Mouse (Mus musculus): ENCODE results near the gene Exph5. TPM values are rescaled to one million over a fixed set of nuclear protein-coding genes. Genes with fewer than 3 reads are reported as not detected.

The Exph5 gene
- polyA plus RNA-seq, 1 experiment, result 2.6 TPM

DNA sequence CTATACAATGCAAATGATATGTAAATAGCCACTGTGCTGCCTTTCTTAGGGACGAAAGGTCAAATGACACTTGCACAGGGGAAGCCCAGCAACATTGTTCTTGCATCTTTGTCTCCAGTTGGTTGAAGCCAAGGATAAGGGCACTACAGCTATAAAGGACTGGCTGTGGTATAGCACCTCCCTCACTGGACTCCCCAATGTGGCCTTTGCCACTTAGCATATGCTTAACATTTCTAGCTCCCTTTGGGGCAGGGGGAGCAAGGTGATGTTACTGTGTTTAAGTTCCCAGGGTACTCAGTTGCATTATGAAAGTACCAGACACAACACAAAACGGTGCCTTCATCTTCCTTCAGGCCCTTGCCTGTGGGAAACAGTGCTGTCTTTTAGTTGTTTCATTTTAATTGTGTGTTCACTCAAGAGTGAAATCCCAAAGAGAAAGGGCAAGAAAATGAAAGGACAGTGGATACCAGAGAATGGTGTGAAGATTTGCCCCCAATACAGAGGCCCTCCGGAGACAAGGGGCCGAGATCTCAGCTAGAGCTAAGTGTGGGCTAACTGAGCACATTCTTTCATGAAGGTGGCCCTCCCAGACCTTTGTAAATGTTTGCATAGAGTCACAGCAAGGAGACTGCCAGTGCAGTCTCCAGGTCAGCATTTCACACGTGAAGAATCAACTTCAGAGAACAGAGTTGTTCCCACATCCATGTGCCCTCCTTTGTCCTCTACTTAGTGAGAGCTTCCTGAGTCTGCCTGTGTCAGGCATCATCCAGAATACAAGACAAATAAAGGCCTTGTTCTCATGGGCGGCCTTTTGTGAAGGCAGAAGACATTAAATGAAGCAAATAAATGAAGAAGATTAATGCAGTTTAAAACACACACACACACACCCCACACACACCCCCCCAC lies 28.1 kb downstream of the Exph5 start:
- H3K27ac ChIP-seq (ENCODE audit: insufficient read depth, low read depth, low read length), result peak overlapping the region; percentile 60
- TF ChIP-seq CTCF (IDR thresholded peaks at IDR 0.05; ENCODE audit: extremely low read depth, insufficient read length, insufficient replicate concordance, low read depth, low read length) (no peak), POLR2A (IDR thresholded peaks at IDR 0.05; ENCODE audit: low read depth, low read length) (no peak)
- no peak overlapping the region for H3K4me3 ChIP-seq (ENCODE audit: low read depth, low read length)
- WGBS, result 53% methylated on average over 6 of the region's 6 CpGs
- H3K36me3 ChIP-seq (ENCODE audit: control insufficient read depth, insufficient read depth, low read length), result no peaks in the 10 kb centered on the region
- H3K4me1 ChIP-seq (ENCODE audit: control insufficient read depth, insufficient read depth, insufficient read length, low read length), result peaks cover 33% of the 10 kb centered on the region; the same call in 1 of the 2 replicates
- no peaks in the 10 kb centered on the region for H3K27me3 ChIP-seq (ENCODE audit: control insufficient read depth, insufficient read depth, low read length)

DNA sequence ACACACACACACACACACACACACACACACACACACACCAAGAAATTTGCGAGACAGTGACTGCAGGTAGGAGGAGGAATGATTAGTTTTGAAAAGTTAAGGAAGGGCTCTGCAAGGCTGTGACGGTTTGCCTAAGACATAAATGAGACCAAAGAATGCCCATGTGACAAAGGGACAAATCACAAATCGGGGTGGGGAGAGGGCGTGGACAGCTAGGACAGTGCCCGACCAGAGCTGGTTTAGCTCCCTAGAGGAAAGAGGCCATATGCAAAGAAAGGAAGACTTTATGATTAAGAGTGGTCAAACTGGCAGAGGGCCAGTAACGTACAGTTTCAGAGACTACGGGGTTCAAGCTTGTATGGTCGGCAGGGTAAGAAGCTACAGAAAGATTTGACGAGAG lies 28.8 kb downstream of the Exph5 start:
- peak overlapping the region; percentile 60 for H3K27ac ChIP-seq (ENCODE audit: insufficient read depth, low read depth, low read length)
- no peak for TF ChIP-seq CTCF (IDR thresholded peaks at IDR 0.05; ENCODE audit: extremely low read depth, insufficient read length, insufficient replicate concordance, low read depth, low read length)
- no peak for TF ChIP-seq POLR2A (IDR thresholded peaks at IDR 0.05; ENCODE audit: low read depth, low read length)
- WGBS, result 42% methylated on average over 9 of the region's 9 CpGs
- no peaks in the 10 kb centered on the region for H3K27me3 ChIP-seq (ENCODE audit: control insufficient read depth, insufficient read depth, low read length)
- no peak overlapping the region for H3K4me3 ChIP-seq (ENCODE audit: low read depth, low read length)
- H3K36me3 ChIP-seq (ENCODE audit: control insufficient read depth, insufficient read depth, low read length), result no peaks in the 10 kb centered on the region
- H3K4me1 ChIP-seq (ENCODE audit: control insufficient read depth, insufficient read depth, insufficient read length, low read length), result peaks cover 33% of the 10 kb centered on the region; the same call in 1 of the 2 replicates

DNA sequence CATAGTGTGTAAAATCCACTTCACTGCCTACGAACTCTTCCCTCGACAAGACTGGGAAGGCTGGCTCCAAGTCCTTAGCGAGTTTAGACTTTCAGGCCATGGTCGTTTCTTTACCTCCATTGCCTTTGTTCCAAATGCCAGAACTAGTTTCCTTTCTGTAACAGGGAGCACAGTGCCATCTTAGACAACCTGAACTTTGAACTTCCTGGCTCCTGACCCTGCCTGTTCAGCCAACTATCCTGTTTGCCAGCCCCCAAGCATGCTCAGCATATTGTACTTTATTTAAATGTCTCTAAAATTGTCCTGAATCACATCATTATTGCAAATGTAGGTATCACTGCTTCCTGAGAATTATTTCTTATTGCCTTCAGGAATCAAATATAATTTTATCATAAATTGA lies 32.0 kb downstream of the Exph5 start:
- no peak overlapping the region for H3K4me3 ChIP-seq (ENCODE audit: low read depth, low read length)
- 36% methylated on average over 4 of the region's 4 CpGs for WGBS
- TF ChIP-seq CTCF (IDR thresholded peaks at IDR 0.05; ENCODE audit: extremely low read depth, insufficient read length, insufficient replicate concordance, low read depth, low read length) (no peak), POLR2A (IDR thresholded peaks at IDR 0.05; ENCODE audit: low read depth, low read length) (no peak)
- no peaks in the 10 kb centered on the region for H3K36me3 ChIP-seq (ENCODE audit: control insufficient read depth, insufficient read depth, low read length)
- no peaks in the 10 kb centered on the region for H3K27me3 ChIP-seq (ENCODE audit: control insufficient read depth, insufficient read depth, low read length)
- no peak overlapping the region for H3K27ac ChIP-seq (ENCODE audit: insufficient read depth, low read depth, low read length)
- peaks cover 23% of the 10 kb centered on the region; the same call in 1 of the 2 replicates for H3K4me1 ChIP-seq (ENCODE audit: control insufficient read depth, insufficient read depth, insufficient read length, low read length)

DNA sequence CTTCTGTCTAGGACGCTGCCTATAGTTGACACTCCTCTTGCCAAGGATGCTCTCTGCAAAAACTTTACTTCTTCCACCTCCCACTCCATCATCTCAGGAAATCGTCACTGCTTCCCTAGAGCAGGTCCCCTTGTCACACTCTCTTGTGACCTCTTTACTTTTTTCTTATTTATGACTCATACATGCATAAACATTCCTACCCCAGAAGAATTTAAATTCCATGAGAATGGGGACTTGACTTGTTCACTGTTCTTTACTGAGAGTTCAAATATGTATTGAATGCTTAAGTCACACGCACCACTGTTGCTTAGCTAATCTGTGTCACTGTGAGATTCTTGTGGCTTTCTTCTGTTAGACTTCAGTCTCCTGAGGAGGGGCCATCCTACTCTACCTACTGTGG lies 33.7 kb downstream of the Exph5 start:
- Histone ChIP-seq H3K27me3 (ENCODE audit: control insufficient read depth, insufficient read depth, low read length) (no peaks in the 10 kb centered on the region), H3K4me3 (ENCODE audit: low read depth, low read length) (no peak overlapping the region), H3K27ac (ENCODE audit: insufficient read depth, low read depth, low read length) (no peak overlapping the region), H3K4me1 (ENCODE audit: control insufficient read depth, insufficient read depth, insufficient read length, low read length) (peaks cover 11% of the 10 kb centered on the region; the same call in 1 of the 2 replicates), H3K36me3 (ENCODE audit: control insufficient read depth, insufficient read depth, low read length) (no peaks in the 10 kb centered on the region)
- WGBS, result 91% methylated on average over 3 of the region's 3 CpGs
- TF ChIP-seq CTCF (IDR thresholded peaks at IDR 0.05; ENCODE audit: extremely low read depth, insufficient read length, insufficient replicate concordance, low read depth, low read length), result no peak
- no peak for TF ChIP-seq POLR2A (IDR thresholded peaks at IDR 0.05; ENCODE audit: low read depth, low read length)

DNA sequence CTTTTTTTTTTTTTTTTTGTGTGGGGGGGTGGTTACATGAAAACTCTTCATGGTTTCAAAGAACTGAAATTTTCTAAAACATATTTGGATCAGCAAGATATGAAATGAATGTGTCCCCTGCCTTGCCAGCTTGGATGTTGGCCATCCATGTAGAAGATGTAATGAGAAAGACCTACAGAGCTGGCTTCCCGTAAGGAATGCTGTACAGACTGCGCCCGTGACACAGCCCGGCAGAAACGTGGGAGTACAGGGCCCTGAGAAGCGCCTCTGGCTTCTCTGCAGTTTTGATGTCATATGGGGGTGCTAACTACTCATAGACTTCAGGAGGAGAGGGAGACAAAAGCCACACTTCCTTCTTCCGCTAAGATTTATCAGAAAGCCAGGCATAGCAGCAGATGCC lies 38.1 kb downstream of the Exph5 start:
- WGBS, result 82% methylated on average over 7 of the region's 7 CpGs

DNA sequence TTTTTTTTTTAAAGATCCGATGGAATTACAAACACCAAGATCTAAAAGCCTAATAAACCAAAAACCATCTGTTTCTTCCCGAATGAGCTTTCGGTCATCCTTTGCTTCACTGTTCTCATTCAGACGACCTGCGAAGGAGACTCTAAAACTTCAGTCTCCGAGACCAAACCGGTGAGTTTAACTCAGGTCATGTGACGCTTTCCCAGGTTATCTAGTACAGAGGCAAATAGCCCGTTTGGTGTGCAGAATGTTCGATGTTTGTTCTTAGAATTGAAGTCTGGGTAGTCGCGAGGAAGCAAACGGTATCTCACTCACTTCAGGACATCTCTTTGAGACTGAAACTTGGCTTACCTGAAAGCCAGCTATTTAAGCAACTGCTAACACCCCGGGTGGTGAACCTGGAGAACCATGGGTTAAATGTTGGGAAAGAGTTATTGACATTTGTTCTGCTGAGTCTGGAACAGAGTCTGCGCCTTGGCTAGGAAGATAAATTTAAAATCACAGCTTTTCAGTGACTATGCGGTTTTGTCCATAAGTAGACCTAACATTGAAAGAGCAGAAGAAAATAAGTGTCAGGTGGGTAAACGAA lies 39.0 kb downstream of the Exph5 start:
- Histone ChIP-seq H3K27ac (ENCODE audit: insufficient read depth, low read depth, low read length) (peak overlapping the region; percentile 70), H3K27me3 (ENCODE audit: control insufficient read depth, insufficient read depth, low read length) (no peaks in the 10 kb centered on the region), H3K4me3 (ENCODE audit: low read depth, low read length) (peak overlapping the region; percentile 75), H3K36me3 (ENCODE audit: control insufficient read depth, insufficient read depth, low read length) (no peaks in the 10 kb centered on the region), H3K4me1 (ENCODE audit: control insufficient read depth, insufficient read depth, insufficient read length, low read length) (peaks cover 3% of the 10 kb centered on the region; the same call in 1 of the 2 replicates)
- TF ChIP-seq CTCF (IDR thresholded peaks at IDR 0.05; ENCODE audit: extremely low read depth, insufficient read length, insufficient replicate concordance, low read depth, low read length), result no peak
- TF ChIP-seq POLR2A (IDR thresholded peaks at IDR 0.05; ENCODE audit: low read depth, low read length), result no peak
- WGBS, result 11% methylated on average over 17 of the region's 17 CpGs

More for the DNA sequence above, 38.1 kb downstream of the Exph5 start:
- Histone ChIP-seq H3K4me3 (ENCODE audit: low read depth, low read length) (no peak overlapping the region), H3K27ac (ENCODE audit: insufficient read depth, low read depth, low read length) (no peak overlapping the region), H3K27me3 (ENCODE audit: control insufficient read depth, insufficient read depth, low read length) (no peaks in the 10 kb centered on the region), H3K36me3 (ENCODE audit: control insufficient read depth, insufficient read depth, low read length) (no peaks in the 10 kb centered on the region), H3K4me1 (ENCODE audit: control insufficient read depth, insufficient read depth, insufficient read length, low read length) (no peaks in the 10 kb centered on the region; the same call in 1 of the 2 replicates)
- no peak for TF ChIP-seq CTCF (IDR thresholded peaks at IDR 0.05; ENCODE audit: extremely low read depth, insufficient read length, insufficient replicate concordance, low read depth, low read length)
- TF ChIP-seq POLR2A (IDR thresholded peaks at IDR 0.05; ENCODE audit: low read depth, low read length), result no peak

DNA sequence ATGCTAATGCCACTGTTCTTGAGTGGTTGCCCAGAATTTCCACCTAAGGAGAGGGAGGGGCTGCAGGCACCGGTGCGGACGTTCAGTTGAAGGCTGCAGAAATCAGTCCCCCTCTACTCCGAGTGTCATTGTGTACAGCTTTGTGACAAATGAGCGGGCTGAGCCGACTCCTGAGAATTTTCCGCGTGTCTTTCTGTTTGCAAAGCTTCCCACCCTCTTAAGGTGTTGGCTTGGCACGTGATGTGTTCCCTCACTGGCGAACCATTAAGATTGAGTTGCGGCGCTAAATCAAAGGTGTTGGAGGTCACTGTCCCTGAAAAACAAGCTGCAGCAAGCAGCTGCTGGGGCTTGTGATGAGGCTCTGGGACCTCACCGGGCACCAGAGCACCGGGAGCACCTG lies 39.5 kb downstream of the Exph5 start:
- Histone ChIP-seq H3K27me3 (ENCODE audit: control insufficient read depth, insufficient read depth, low read length) (no peaks in the 10 kb centered on the region), H3K4me3 (ENCODE audit: low read depth, low read length) (peak overlapping the region; percentile 75), H3K36me3 (ENCODE audit: control insufficient read depth, insufficient read depth, low read length) (no peaks in the 10 kb centered on the region), H3K4me1 (ENCODE audit: control insufficient read depth, insufficient read depth, insufficient read length, low read length) (peaks cover 3% of the 10 kb centered on the region; the same call in 1 of the 2 replicates), H3K27ac (ENCODE audit: insufficient read depth, low read depth, low read length) (peak overlapping the region; percentile 70)
- no peak for TF ChIP-seq CTCF (IDR thresholded peaks at IDR 0.05; ENCODE audit: extremely low read depth, insufficient read length, insufficient replicate concordance, low read depth, low read length)
- peak; percentile 36; the same call in 1 of the 2 replicates for TF ChIP-seq POLR2A (IDR thresholded peaks at IDR 0.05; ENCODE audit: low read depth, low read length)
- under 1% methylated on average over 14 of the region's 14 CpGs for WGBS
